Mouse (Mus musculus) embryonic fibroblast, embryonic 13.5 days (primary cell): ENCODE data around the gene Auts2. TPM values are rescaled to one million over a fixed set of nuclear protein-coding genes. Genes with fewer than 3 reads are reported as not detected.
"Not testable (repeated sequence)": the region's sequence is repeated elsewhere in the genome, so short reads cannot be mapped to it uniquely, and the experiment has no call there.

Experiments used
- H3K27ac ChIP-seq: 2 replicates; pipeline ENCODE4 v1.5.1; 2012; ENCODE audit warnings: low read length, control low read depth, inconsistent platforms; ENCODE audit not compliant: insufficient read depth
- H3K4me1 ChIP-seq: 2 replicates; pipeline ENCODE4 v1.6.1; 2011; ENCODE audit warnings: low read length; ENCODE audit not compliant: control insufficient read depth, insufficient read depth
- H3K4me3 ChIP-seq: 2 replicates; pipeline ENCODE4 v1.5.1; 2011; ENCODE audit warnings: mild to moderate bottlenecking, control low read depth, low read length; ENCODE audit not compliant: insufficient read depth
- CTCF ChIP-seq: IDR thresholded peaks from 2 replicates; pipeline ENCODE4 v1.5.1; 2011; ENCODE audit warnings: mild to moderate bottlenecking, control low read depth, low read length, moderate library complexity, borderline replicate concordance; ENCODE audit not compliant: insufficient read depth
- POLR2A ChIP-seq: IDR thresholded peaks from 2 replicates; pipeline ENCODE4 v1.6.1; 2011; ENCODE audit warnings: low read depth, mild to moderate bottlenecking, control low read depth, low read length, moderate library complexity
- polyA plus RNA-seq: library from polyadenylated mRNA; stranded (reverse); fragments of >200 nt; gene quantifications from 2 replicates; pipeline ENCODE4 v1.2.4, GENCODE M21; 2011; ENCODE audit warnings: low read depth; ENCODE audit not compliant: missing spikeins, insufficient read length

The Auts2 gene
- 9.4 and 26.0 TPM in 2 replicates for polyA plus RNA-seq

DNA sequence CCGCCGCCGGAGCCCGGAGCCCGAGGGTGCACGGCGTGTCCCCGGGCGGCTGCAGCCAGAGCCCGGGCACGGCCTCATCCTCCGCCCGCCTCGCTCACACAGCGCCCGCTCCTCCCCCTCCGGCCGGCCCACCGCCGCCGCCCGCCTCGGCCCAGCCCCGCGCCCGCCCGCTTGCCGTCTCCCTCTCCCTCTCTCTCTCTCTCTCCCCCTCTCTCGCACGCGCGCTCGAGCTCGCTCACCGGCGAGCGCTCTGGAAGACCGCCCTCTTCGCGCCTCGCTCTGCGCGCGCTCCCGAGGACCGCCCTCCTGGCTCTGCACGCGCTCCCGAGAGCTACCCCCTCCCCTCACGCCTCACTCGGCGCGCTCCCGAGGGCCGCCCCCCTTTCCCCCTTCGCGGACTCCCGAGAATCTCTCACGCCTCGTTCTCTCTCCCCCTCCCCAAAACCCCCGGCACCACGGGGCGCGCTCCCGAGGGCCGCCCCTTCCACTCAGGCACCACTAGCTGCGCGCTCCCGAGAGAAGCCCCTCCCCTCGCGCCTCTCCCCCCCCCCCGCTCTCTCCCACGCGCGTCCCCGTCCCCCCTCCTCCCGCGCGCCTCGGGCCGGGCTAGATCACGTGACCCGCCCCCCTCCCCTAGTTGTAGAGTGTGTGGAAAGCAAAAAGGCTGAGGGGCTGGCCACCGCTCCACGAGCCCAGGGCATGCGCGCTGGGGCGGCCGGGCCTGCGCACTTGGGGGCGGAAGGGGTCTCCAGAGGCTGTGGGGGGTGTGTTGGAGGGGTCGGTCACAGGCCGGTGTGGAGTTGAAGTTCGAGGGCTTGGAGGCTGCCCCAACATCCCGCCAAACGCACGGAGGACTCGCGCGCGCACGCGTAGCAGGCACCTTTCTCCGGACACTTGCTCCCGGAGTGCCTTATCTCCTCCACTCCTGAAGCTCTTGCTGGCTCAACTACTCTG, at the start of gene Auts2:
TSS of gene Auts2 (minus strand) at position 227 of the 954 bp plus-strand sequence.
- H3K4me3 ChIP-seq = peak within 1 kb of the TSS; percentile 94
- H3K27ac ChIP-seq = peak within 1 kb of the TSS; percentile 61
- TF ChIP-seq CTCF = no peak
- TF ChIP-seq POLR2A = peak; percentile 59

DNA sequence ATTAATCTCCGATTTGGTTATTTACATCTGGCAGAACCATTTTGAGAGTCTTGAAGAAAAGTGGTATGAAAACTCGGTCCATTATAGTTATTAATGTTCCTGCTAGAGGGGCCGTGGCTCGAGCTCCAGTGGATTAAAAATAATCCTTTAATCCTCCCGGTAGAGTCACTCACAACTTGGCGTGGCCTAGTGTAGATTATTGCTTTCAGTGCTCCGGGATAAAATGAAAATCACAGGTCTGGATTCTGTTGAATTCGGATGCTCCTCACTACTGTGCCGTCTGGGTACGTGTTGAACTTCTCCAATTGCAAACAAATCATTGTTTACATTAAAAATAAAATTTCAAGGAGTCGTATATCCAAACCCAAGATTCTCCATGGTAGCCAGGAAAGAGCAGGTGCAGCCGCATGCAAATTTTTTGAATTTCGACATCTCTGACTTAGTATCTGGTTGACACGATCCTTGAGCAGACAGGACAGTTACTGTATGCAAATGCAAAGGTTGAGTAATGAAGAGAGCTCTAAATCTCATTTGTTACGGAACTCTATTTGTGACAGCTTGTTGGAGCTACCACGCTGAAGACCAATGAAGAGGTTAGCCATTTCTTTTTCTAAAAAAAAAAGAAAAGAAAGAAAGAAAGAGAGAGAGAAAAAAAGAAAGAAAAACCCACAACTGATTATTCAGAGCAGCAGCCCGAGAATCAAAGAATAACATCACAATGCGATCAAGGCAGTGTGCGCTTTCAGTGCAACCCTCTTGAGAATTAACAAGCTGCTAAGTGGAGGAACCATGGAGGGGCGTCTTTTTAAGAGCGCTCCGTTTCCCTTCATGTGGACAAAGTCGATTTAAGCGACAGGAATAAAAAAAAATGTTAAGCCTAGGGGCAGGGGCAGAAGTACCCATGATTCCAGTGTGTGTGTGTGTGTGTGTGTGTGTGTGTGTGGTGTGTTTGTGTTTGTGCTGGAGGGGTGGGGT, 48.9 kb upstream of the Auts2 start:
- H3K4me3 ChIP-seq = no peak overlapping the region
- H3K4me1 ChIP-seq = peaks cover 3% of the 10 kb centered on the region; the same call in 1 of the 2 replicates
- H3K27ac ChIP-seq = no peak overlapping the region
- no peak for TF ChIP-seq POLR2A
- TF ChIP-seq CTCF = no peak

More for the DNA sequence above, at the start of gene Auts2:
- H3K4me1 ChIP-seq = 0 out of 2 replicates have a peak, but pooled peaks cover 2% of the 10 kb centered on the region

DNA sequence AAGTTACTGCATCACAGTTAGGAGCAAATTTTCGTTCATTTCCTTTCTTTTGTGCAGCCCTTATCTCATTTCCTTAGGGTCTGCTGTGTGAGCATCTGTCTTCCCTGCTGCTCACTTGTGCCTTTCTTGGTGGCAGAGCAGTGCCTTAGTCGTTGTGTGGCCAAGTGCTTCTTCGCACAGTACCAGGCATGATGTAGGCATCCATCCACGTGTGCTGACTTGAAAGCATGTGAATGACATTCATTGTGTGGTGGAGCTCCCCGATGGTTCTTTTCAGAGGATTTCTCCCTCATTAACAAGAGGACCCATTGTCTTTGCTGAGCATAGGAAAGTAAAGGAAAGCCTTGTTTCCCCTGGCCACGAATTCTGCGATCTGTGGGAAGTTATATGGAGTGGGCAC, 36.6 kb upstream of the Auts2 start:
- no peak overlapping the region for H3K4me3 ChIP-seq
- H3K27ac ChIP-seq = no peak overlapping the region
- TF ChIP-seq CTCF = no peak
- TF ChIP-seq POLR2A = no peak
- no peaks in the 10 kb centered on the region for H3K4me1 ChIP-seq

DNA sequence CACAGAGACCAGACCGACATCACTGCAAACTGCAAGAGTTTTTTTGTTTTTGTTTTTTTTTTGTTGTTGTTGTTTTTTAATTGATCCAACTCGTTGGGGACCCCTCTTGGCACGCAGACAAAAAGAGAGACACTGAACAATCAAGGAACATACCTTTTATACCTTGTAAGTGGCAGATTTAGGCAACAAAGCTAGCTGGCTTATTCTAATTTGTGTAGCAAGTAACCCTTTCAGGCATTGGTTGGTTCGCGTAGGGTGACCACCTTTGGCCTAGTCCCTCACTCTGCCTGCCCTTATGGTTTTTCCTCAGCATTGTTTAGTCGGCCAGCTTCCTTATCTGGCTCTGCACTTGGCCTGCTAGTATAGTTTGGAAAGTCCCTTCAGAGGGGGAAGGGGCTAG, 17.6 kb upstream of the Auts2 start:
- not testable (repeated sequence) for H3K4me1 ChIP-seq, H3K27ac ChIP-seq, H3K4me3 ChIP-seq

DNA sequence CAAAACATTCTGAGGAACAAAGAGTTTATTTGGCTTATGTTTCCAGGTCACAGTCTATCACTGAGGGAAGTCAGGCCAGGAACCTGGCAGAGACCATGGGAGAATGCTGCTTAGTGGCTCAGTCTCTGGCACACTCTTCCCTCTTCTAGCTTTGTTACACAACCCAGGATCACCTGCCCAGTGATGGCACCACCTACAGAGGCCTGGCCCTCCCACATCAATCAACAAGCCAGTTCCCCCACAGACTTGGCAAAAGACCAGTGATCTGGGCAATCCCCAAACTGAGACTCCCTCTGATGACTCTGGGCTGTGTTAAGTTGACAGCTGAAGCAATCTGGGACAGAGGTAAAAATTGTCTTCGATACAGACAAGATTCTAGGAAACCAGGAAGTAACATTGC, 2.6 kb upstream of the Auts2 start:
- 0 out of 2 replicates have a peak, but pooled peaks cover 2% of the 10 kb centered on the region for H3K4me1 ChIP-seq
- no peak overlapping the region for H3K27ac ChIP-seq
- H3K4me3 ChIP-seq = no peak overlapping the region
- TF ChIP-seq CTCF = no peak
- no peak for TF ChIP-seq POLR2A

DNA sequence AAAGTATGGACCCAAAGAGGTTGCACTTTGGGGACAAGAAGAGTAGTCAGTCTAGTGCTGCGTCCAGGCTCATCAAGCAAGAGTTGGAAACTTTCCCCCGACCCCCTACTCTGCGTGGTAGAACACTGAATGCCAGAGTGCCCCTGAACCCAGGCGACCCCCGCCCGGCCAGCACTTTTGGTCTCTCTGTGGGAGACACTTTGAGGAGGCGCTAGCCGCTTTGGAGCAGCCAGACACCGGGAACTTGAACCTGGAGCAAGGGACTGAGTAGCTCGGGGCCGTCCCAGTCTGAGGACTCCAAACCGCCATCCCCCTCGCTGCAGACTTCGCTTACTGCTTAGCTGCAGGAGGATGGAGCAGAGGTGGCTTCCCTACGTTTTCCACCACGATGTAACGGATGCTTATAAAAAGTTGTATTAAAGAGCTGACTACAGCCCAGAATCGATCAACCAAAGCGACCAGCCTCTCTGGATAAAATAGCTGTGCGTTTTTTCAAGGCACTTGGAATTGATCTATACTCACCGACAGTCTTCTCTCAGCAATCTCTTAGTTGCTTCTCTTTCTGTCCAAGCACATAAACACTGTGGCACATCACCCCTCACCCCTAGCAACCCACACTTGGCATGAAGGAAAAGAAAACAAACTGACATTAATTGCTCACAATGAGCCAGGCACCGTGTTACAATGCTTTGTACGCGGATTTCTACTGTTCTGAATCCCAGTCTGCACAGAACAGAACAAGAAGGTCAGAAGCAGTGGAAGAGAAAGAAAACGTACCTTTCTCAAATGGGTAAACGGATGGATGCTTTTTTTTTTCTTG, 1.2 kb upstream of the Auts2 start:
- no peak overlapping the region for H3K27ac ChIP-seq
- peak overlapping the region; percentile 94 for H3K4me3 ChIP-seq
- TF ChIP-seq CTCF = no peak
- TF ChIP-seq POLR2A = no peak
- 0 out of 2 replicates have a peak, but pooled peaks cover 2% of the 10 kb centered on the region for H3K4me1 ChIP-seq

DNA sequence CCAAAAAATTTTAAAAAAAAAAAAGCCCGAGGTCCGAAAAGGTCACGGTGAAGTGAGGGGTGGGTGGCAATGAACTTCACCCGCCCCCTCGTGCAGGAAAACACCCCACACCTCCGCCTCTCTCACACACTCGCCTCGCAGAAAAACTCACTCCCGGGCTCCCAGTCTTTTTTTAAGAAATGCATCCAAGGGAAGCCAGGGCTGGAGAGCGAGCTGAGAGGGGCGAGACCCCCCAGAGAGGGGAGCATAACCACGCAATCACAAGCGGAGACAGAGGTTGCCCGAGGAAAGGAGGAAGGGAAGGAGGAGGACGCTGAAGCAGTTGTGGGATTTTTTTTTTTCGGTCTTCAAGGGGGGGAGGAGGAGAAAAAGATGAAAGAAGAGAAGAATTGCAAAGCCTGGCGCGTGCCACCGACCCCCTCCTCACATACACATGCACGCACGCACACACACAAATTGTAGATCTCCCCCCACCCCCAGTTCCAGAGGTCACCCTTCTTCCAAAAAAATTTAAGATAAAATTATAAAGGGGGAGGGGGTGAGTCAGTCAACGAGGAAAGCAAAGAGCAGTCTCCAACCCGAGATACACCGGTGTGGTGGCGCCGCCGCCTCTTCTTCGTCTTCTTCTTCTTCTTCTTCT, 643 bp downstream of the Auts2 start:
- H3K4me1 ChIP-seq = 0 out of 2 replicates have a peak, but pooled peaks cover 2% of the 10 kb centered on the region

DNA sequence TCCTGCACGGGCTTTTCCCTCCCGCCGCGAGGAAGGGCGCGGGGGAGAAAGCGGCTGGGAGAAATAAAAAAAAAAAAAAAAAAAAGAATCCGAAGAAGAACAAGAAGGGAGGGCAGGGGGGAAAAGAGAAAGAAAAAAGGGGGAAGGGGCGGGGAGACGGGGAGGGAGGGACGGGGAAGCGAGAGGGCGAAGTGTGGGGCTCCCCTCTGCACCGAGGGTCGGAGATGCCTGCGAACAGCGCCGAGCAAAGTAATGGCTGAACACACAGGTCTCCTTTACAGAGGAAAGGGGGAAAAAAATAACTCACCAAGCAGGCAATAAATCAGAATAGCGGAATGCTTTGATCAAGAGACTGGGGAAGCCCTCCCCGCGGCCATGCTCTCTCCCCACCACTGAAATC, 1.2 kb downstream of the Auts2 start:
- H3K4me3 ChIP-seq = peak overlapping the region; percentile 94
- TF ChIP-seq CTCF (no peak), POLR2A (no peak)
- H3K27ac ChIP-seq = no peak overlapping the region
- 0 out of 2 replicates have a peak, but pooled peaks cover 2% of the 10 kb centered on the region for H3K4me1 ChIP-seq

More for the DNA sequence above, 643 bp downstream of the Auts2 start:
- H3K27ac ChIP-seq = peak overlapping the region; percentile 61
- TF ChIP-seq CTCF (no peak), POLR2A (no peak)
- peak overlapping the region; percentile 94 for H3K4me3 ChIP-seq
